Mouse (Mus musculus) heart, adult 11 months (tissue): ENCODE data around the gene Tmod4.

Experiments
- DNase-seq: peaks from one replicate; pipeline ENCODE4 v3.0.0; 2022

The Tmod4 gene

GRCm38 (mm10) chr3:95174011-95174592 lies 49.8 kb downstream of the Tmod4 start:
- DNase-seq: peak; percentile 97

GRCm38 (mm10) chr3:95176500-95176899 lies 52.2 kb downstream of the Tmod4 start:
- DNase-seq: no peak

GRCm38 (mm10) chr3:95177583-95177982 lies 53.3 kb downstream of the Tmod4 start:
- no peak for DNase-seq
